Mouse (Mus musculus) heart, adult 2 months (tissue): ENCODE measurements around the gene Serpinb13.
"Not testable (repeated sequence)": the region's sequence is repeated elsewhere in the genome, so short reads cannot be mapped to it uniquely, and the experiment has no call there.

Source experiments
- CTCF ChIP-seq: fragments of 200-600 bp; IDR thresholded peaks from 2 replicates; pipeline ENCODE4 v1.8.1; 2022; ENCODE audit warnings: antibody characterized with exemption, mild to moderate bottlenecking, moderate library complexity
- EP300 ChIP-seq: fragments of 200-500 bp; IDR thresholded peaks from 2 replicates; pipeline ENCODE4 v1.6.1; 2011; ENCODE audit warnings: low read depth, low read length, control low read depth; ENCODE audit not compliant: insufficient read depth
- POLR2A ChIP-seq: fragments of 200-500 bp; IDR thresholded peaks from 2 replicates; pipeline ENCODE4 v1.6.1; 2011; ENCODE audit warnings: mild to moderate bottlenecking, low read depth, low read length, control low read depth; ENCODE audit not compliant: insufficient read depth

GRCm38 (mm10) chr1:107034236-107034635, 53.5 kb downstream of the Serpinb13 start:
- not testable (repeated sequence) for TF ChIP-seq CTCF, POLR2A, EP300
